Mouse (Mus musculus) ES-Bruce4 (cell line): Measurements from ENCODE around the gene Adgrl2.

Experiments
- CTCF ChIP-seq: IDR thresholded peaks from one replicate; pipeline ENCODE4 v1.8.1; 2011; ENCODE audit warnings: low read depth, low read length
- EP300 ChIP-seq: IDR thresholded peaks from 2 replicates; pipeline ENCODE4 v1.6.1; 2011; ENCODE audit warnings: low read depth, low read length; ENCODE audit not compliant: insufficient read depth
- POLR2A ChIP-seq: IDR thresholded peaks from one replicate; pipeline ENCODE4 v1.8.1; 2011; ENCODE audit warnings: low read length; ENCODE audit not compliant: insufficient read depth

DNA sequence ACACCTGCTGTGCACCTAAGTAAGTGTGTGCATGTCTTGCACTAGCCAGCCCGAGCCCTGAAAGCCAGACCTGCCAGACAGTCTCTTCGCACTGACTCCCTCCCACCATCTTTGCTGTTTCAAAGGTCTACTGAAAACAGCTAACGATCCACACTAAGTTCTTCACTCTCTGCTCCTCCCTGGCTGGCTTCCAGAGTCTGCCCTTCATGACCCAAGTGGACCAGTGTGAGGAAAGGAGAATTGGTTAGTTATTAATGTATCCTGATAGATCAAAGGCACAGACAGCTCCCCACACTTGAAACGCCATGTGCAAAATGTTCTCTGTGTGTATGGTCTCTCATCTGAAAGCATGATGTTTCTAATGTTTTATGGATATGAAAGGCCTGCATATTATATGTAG lies 103.4 kb downstream of the Adgrl2 start:
- TF ChIP-seq EP300: no peak
- no peak for TF ChIP-seq CTCF
- no peak for TF ChIP-seq POLR2A
